Mouse (Mus musculus) embryonic facial prominence, embryonic 11.5 days (tissue): ENCODE data around the gene Serp1. TPM values are rescaled to one million over a fixed set of nuclear protein-coding genes. Genes with fewer than 3 reads are reported as not detected.
A peak's percentile ranks its signal among the peaks of the same experiment; 100 is the strongest.

Source experiments
- ATAC-seq: fragments of 200-750 bp; cut with Nextera tagmentation; replicated peaks from 2 replicates; pipeline ENCODE4 v1.8.0; 2017; ENCODE audit warnings: low read depth; ENCODE audit not compliant: insufficient number of reproducible peaks, low FRiP score, low TSS enrichment
- DNase-seq: peaks from one replicate; pipeline ENCODE4 v3.0.0-alpha.2; 2015; ENCODE audit warnings: low spot score
- H3K27ac ChIP-seq: fragments of 300-500 bp; sonication (generic); replicated peaks from 2 replicates; pipeline ENCODE4 v1.5.1; 2014; ENCODE audit warnings: mild to moderate bottlenecking, low read depth, low read length, control low read depth
- H3K27me3 ChIP-seq: fragments of 300-500 bp; sonication (generic); 2 replicates; pipeline ENCODE4 v1.6.1; 2014; ENCODE audit warnings: mild to moderate bottlenecking, low read length, moderate library complexity, mixed read lengths; ENCODE audit not compliant: control insufficient read depth, insufficient read depth
- H3K36me3 ChIP-seq: fragments of 300-500 bp; sonication (generic); replicated peaks from 2 replicates; pipeline ENCODE4 v1.6.1; 2014; ENCODE audit warnings: low read depth, mild to moderate bottlenecking, low read length, moderate library complexity, mixed read lengths; ENCODE audit not compliant: control insufficient read depth, insufficient read depth
- H3K4me1 ChIP-seq: fragments of 300-500 bp; sonication (generic); 2 replicates; pipeline ENCODE4 v1.6.1; 2014; ENCODE audit warnings: low read length, mixed read lengths; ENCODE audit not compliant: control insufficient read depth, insufficient read depth
- H3K4me2 ChIP-seq: fragments of 300-500 bp; sonication (generic); 2 replicates; pipeline ENCODE4 v1.6.1; 2014; ENCODE audit warnings: low read depth, mild to moderate bottlenecking, control low read depth, low read length, moderate library complexity
- H3K4me3 ChIP-seq: fragments of 300-500 bp; sonication (generic); 2 replicates; pipeline ENCODE4 v1.5.1; 2014; ENCODE audit warnings: low read depth, low read length, control low read depth
- H3K9ac ChIP-seq: fragments of 300-500 bp; sonication (generic); replicated peaks from 2 replicates; pipeline ENCODE4 v1.6.1; 2014; ENCODE audit warnings: mild to moderate bottlenecking, control low read depth, low read length
- H3K9me3 ChIP-seq: fragments of 300-500 bp; sonication (generic); replicated peaks from 2 replicates; pipeline ENCODE4 v1.6.1; 2016; ENCODE audit warnings: mild to moderate bottlenecking, low read length, inconsistent platforms, mixed read lengths; ENCODE audit not compliant: control insufficient read depth
- WGBS: fragments of 180-500 bp; shearing (Covaris S2); extraction: QIAGEN DNeasy Blood & Tissue Kit; methylation state at CpG from one replicate; pipeline ENCODE4 v1.1.7; 2014; 5-methylcytosine and 5-hydroxymethylcytosine counted together
- polyA plus RNA-seq: library from polyadenylated mRNA; unstranded; fragments of >200 nt; fragmentation: Nextera tagmentation; extraction: Ambion mirVana; gene quantifications from 2 replicates; pipeline ENCODE4 v1.2.1, GENCODE M21; 2014

The Serp1 gene
- polyA plus RNA-seq, 1 experiment from 2014 or later = 185 TPM

- H3K9ac ChIP-seq = peak overlapping the region; percentile 93
- WGBS = 0% methylated on average over 40 of the region's 40 CpGs
- ATAC-seq (no peak; the same call in 1 of the 2 replicates), DNase-seq (peak; percentile 44)
- no peaks in the 10 kb centered on the region for H3K4me1 ChIP-seq
- peak overlapping the region; percentile 39 for H3K4me2 ChIP-seq
- peaks cover 3% of the 10 kb centered on the region for H3K36me3 ChIP-seq
- H3K9me3 ChIP-seq = no peaks in the 10 kb centered on the region
- no peaks in the 10 kb centered on the region for H3K27me3 ChIP-seq
- peak overlapping the region; percentile 70 for H3K4me3 ChIP-seq
- peak overlapping the region; percentile 75 for H3K27ac ChIP-seq
Measured at GRCm38 (mm10) chr3:58525166-58525565, 526 bp downstream of the Serp1 start.

- WGBS = 67% methylated on average over 4 of the region's 4 CpGs
- DNase-seq (no peak), ATAC-seq (no peak)
- Histone ChIP-seq H3K27ac (no peak overlapping the region), H3K4me2 (peak overlapping the region; percentile 39), H3K9ac (no peak overlapping the region), H3K36me3 (peaks cover 3% of the 10 kb centered on the region), H3K4me3 (peak overlapping the region; percentile 70), H3K9me3 (no peaks in the 10 kb centered on the region), H3K27me3 (no peaks in the 10 kb centered on the region), H3K4me1 (no peaks in the 10 kb centered on the region)
Measured at GRCm38 (mm10) chr3:58524246-58524645, 1.4 kb downstream of the Serp1 start.

GRCm38 (mm10) chr3:58523386-58523785 lies 2.3 kb downstream of the Serp1 start:
- no peak for DNase-seq
- no peaks in the 10 kb centered on the region for H3K4me1 ChIP-seq
- H3K4me3 ChIP-seq = no peak overlapping the region
- H3K9ac ChIP-seq = no peak overlapping the region
- no peaks in the 10 kb centered on the region for H3K27me3 ChIP-seq
- 93% methylated on average over 3 of the region's 3 CpGs for WGBS
- no peak overlapping the region for H3K4me2 ChIP-seq
- H3K27ac ChIP-seq = no peak overlapping the region
- H3K36me3 ChIP-seq = peaks cover 3% of the 10 kb centered on the region
- no peak for ATAC-seq
- H3K9me3 ChIP-seq = no peaks in the 10 kb centered on the region

GRCm38 (mm10) chr3:58521361-58521760 lies 4.3 kb downstream of the Serp1 start:
- H3K27me3 ChIP-seq = no peaks in the 10 kb centered on the region
- ATAC-seq = no peak
- no peak overlapping the region for H3K4me2 ChIP-seq
- H3K9me3 ChIP-seq = no peaks in the 10 kb centered on the region
- no peaks in the 10 kb centered on the region for H3K4me1 ChIP-seq
- H3K36me3 ChIP-seq = peaks cover 3% of the 10 kb centered on the region
- 82% methylated on average over 2 of the region's 2 CpGs for WGBS
- H3K9ac ChIP-seq = no peak overlapping the region
- no peak overlapping the region for H3K27ac ChIP-seq
- DNase-seq = no peak
- no peak overlapping the region for H3K4me3 ChIP-seq

- H3K9ac ChIP-seq = no peak overlapping the region
- no peak for ATAC-seq
- no peak overlapping the region for H3K4me3 ChIP-seq
- DNase-seq = no peak
- H3K4me2 ChIP-seq = no peak overlapping the region
- no peaks in the 10 kb centered on the region for H3K9me3 ChIP-seq
- H3K27me3 ChIP-seq = no peaks in the 10 kb centered on the region
- no peak overlapping the region for H3K27ac ChIP-seq
- WGBS = 75% methylated on average over 6 of the region's 6 CpGs
- peaks cover 3% of the 10 kb centered on the region for H3K36me3 ChIP-seq
- H3K4me1 ChIP-seq = no peaks in the 10 kb centered on the region
Measured at GRCm38 (mm10) chr3:58520286-58520685, 5.4 kb downstream of the Serp1 start.

GRCm38 (mm10) chr3:58519536-58519935 lies 6.2 kb downstream of the Serp1 start:
- no peak overlapping the region for H3K27ac ChIP-seq
- ATAC-seq (no peak), DNase-seq (no peak)
- no peaks in the 10 kb centered on the region for H3K27me3 ChIP-seq
- H3K4me1 ChIP-seq = no peaks in the 10 kb centered on the region
- WGBS = 71% methylated on average over 3 of the region's 3 CpGs
- no peak overlapping the region for H3K9ac ChIP-seq
- H3K4me2 ChIP-seq = no peak overlapping the region
- no peaks in the 10 kb centered on the region for H3K9me3 ChIP-seq
- H3K36me3 ChIP-seq = peaks cover 3% of the 10 kb centered on the region
- no peak overlapping the region for H3K4me3 ChIP-seq

- Histone ChIP-seq H3K27ac (no peak overlapping the region), H3K36me3 (peaks cover 3% of the 10 kb centered on the region), H3K9ac (no peak overlapping the region), H3K9me3 (no peaks in the 10 kb centered on the region), H3K4me3 (no peak overlapping the region), H3K4me1 (no peaks in the 10 kb centered on the region), H3K4me2 (no peak overlapping the region), H3K27me3 (no peaks in the 10 kb centered on the region)
- ATAC-seq (no peak), DNase-seq (no peak)
- WGBS = 84% methylated on average over 2 of the region's 2 CpGs
Measured at GRCm38 (mm10) chr3:58518962-58519361, 6.7 kb downstream of the Serp1 start.

- H3K27me3 ChIP-seq = no peaks in the 10 kb centered on the region
- DNase-seq (no peak), ATAC-seq (no peak)
- H3K9me3 ChIP-seq = no peaks in the 10 kb centered on the region
- H3K4me3 ChIP-seq = no peak overlapping the region
- H3K4me1 ChIP-seq = no peaks in the 10 kb centered on the region
- no peak overlapping the region for H3K9ac ChIP-seq
- peaks cover 3% of the 10 kb centered on the region for H3K36me3 ChIP-seq
- no peak overlapping the region for H3K27ac ChIP-seq
- WGBS = 79% methylated on average over 5 of the region's 5 CpGs
- H3K4me2 ChIP-seq = no peak overlapping the region
Measured at GRCm38 (mm10) chr3:58517800-58518199, 7.9 kb downstream of the Serp1 start.
